Mouse (Mus musculus) erythroblast, embryonic 14.5 days (primary cell): Measurements from ENCODE around the gene Zfp420. TPM values are rescaled to one million over a fixed set of nuclear protein-coding genes. Genes with fewer than 3 reads are reported as not detected.
"Not testable (repeated sequence)": the region's sequence is repeated elsewhere in the genome, so short reads cannot be mapped to it uniquely, and the experiment has no call there.

ENCODE experiments used
- H3K27me3 ChIP-seq: 2 replicates; pipeline ENCODE4 v1.6.1; 2012; ENCODE audit warnings: inconsistent platforms; ENCODE audit not compliant: control insufficient read depth
- H3K36me3 ChIP-seq: 2 replicates; pipeline ENCODE4 v1.6.1; 2012; ENCODE audit warnings: mild to moderate bottlenecking, inconsistent platforms; ENCODE audit not compliant: control insufficient read depth
- H3K4me1 ChIP-seq: 2 replicates; pipeline ENCODE4 v1.6.1; 2012; ENCODE audit warnings: inconsistent platforms; ENCODE audit not compliant: control insufficient read depth
- H3K4me3 ChIP-seq: replicated peaks from 2 replicates; pipeline ENCODE3; 2012; ENCODE audit warnings: moderate library complexity, mild to moderate bottlenecking, inconsistent platforms
- H3K9me3 ChIP-seq: 2 replicates; pipeline ENCODE4 v1.6.1; 2012; ENCODE audit warnings: low read length, inconsistent platforms, mixed read lengths; ENCODE audit not compliant: control insufficient read depth
- GATA1 ChIP-seq: IDR thresholded peaks from 2 replicates; pipeline ENCODE4 v1.6.1; 2012; ENCODE audit warnings: low read length, inconsistent platforms, mixed read lengths
- TAL1 ChIP-seq: IDR thresholded peaks from 3 replicates; pipeline ENCODE4 v1.6.1; 2012; ENCODE audit warnings: low read length, inconsistent platforms, mixed read lengths
- polyA plus RNA-seq: library from polyadenylated mRNA; stranded (reverse); fragments of >175 nt; gene quantifications from 2 replicates; pipeline ENCODE4 v1.2.3, GENCODE M21; 2012

Zfp420 gene
- polyA plus RNA-seq, 1 experiment: not detected

DNA sequence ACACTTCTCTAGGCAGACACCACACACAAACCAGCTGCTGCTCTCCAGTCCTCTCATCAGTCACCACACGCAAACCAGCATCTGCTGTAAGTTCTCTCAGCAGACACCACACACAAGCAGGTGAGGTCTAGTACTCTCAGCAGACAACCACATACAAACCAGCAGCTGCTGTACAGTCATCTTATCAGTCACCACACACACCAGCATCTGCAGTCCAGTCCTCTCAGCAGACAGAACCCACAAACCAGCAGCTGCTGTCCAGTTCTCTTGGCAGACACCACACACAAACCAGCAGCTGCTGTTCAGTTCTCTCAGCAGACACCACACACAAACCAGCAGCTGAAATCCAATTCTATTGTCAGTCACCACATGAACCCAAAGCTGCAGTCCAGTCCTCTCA, 23.0 kb upstream of the Zfp420 start:
- H3K4me1 ChIP-seq: no peaks in the 10 kb centered on the region
- no peaks in the 10 kb centered on the region; the same call in 1 of the 2 replicates for H3K36me3 ChIP-seq
- H3K4me3 ChIP-seq: no peak overlapping the region
- no peaks in the 10 kb centered on the region for H3K27me3 ChIP-seq
- H3K9me3 ChIP-seq: no peaks in the 10 kb centered on the region
- TF ChIP-seq GATA1: no peak
- TF ChIP-seq TAL1: no peak

DNA sequence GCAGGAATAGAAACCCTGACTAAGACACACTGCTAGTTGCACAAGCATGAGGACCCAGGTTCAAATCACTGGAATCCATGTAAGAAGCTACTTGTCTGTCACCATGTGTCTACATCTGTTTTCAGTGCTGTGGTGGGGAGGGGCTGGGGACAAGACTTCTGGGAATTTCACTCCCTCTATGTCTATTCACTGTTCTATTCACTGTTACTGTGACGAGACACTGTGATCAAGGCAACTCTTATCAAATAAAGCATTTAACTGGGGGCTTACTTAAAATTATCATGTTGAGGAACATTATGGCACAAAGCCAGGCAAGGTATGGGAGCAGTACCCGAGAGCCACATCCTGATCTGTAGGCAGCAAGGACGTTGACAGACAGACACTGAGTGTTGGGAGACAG, 20.5 kb upstream of the Zfp420 start:
- Histone ChIP-seq H3K4me3 (no peak overlapping the region), H3K9me3 (no peaks in the 10 kb centered on the region), H3K4me1 (no peaks in the 10 kb centered on the region), H3K27me3 (no peaks in the 10 kb centered on the region), H3K36me3 (no peaks in the 10 kb centered on the region)
- no peak for TF ChIP-seq TAL1
- no peak for TF ChIP-seq GATA1

DNA sequence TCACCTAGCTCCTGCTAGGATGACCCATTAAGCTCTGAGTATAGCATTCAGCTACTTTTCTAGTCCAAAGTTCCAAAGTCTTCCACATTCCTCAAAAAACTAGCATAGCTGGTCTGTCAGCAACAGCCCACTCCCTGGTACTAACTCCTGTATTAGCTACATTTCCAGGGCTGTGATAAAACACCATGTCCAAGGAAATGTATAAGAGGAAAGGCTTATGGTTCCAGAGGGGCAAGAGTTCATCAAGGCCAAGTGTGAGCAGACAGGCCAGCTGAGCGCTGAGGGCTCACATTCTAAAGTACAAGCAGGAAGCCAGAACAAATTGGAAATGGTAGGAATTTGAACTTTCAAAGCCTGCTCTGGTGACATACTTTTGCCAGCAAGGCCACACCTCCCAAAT, 17.7 kb upstream of the Zfp420 start:
- H3K36me3 ChIP-seq: peaks cover 5% of the 10 kb centered on the region
- no peaks in the 10 kb centered on the region for H3K27me3 ChIP-seq
- no peak overlapping the region for H3K4me3 ChIP-seq
- TF ChIP-seq GATA1 (no peak), TAL1 (no peak)
- H3K4me1 ChIP-seq: no peaks in the 10 kb centered on the region
- no peaks in the 10 kb centered on the region for H3K9me3 ChIP-seq

DNA sequence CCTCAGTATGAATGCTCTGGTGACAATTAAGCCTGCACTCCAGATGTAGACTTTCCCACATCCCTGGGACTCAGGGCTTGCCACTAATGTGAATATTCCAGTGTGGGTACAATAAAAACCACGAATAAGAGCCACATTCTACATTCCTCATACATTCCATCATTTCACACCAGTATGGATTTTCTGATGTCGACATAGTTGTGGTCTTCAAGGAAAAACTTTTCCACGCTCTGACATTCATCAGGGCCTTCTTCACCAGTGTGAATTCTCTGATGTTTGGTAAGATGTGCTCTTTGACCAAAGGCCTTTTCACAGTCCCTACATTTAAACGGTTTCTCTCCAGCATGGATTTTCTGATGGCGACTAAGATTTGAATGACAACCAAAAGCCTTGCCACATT, 15.2 kb upstream of the Zfp420 start:
- no peak overlapping the region for H3K4me3 ChIP-seq
- H3K36me3 ChIP-seq: peaks cover 5% of the 10 kb centered on the region
- H3K4me1 ChIP-seq: no peaks in the 10 kb centered on the region
- no peak for TF ChIP-seq TAL1
- TF ChIP-seq GATA1: no peak
- H3K9me3 ChIP-seq: no peaks in the 10 kb centered on the region
- no peaks in the 10 kb centered on the region for H3K27me3 ChIP-seq

DNA sequence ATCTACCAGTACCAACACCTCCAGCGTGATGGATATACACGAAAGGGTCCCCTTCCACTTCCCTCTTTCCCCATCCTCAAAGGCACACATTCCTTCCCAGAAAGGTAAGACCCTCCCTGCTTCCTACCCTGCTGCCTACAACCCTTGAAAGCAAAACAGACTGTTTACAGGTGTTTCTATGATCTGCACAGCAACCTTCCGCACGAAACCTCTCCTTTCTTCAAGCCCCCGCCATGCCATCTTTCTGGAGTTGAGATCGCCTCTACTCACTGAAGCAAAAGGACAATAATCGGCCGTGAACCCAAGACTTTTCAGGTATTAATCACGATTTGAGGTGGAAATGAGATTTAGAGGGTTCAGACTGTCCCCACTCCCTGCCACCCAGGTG, 7.0 kb upstream of the Zfp420 start:
- Histone ChIP-seq H3K27me3 (no peaks in the 10 kb centered on the region), H3K4me1 (peaks cover 14% of the 10 kb centered on the region), H3K9me3 (no peaks in the 10 kb centered on the region), H3K4me3 (peak overlapping the region; percentile 77), H3K36me3 (no peaks in the 10 kb centered on the region; the same call in 1 of the 2 replicates)
- TF ChIP-seq GATA1 (no peak), TAL1 (no peak)

DNA sequence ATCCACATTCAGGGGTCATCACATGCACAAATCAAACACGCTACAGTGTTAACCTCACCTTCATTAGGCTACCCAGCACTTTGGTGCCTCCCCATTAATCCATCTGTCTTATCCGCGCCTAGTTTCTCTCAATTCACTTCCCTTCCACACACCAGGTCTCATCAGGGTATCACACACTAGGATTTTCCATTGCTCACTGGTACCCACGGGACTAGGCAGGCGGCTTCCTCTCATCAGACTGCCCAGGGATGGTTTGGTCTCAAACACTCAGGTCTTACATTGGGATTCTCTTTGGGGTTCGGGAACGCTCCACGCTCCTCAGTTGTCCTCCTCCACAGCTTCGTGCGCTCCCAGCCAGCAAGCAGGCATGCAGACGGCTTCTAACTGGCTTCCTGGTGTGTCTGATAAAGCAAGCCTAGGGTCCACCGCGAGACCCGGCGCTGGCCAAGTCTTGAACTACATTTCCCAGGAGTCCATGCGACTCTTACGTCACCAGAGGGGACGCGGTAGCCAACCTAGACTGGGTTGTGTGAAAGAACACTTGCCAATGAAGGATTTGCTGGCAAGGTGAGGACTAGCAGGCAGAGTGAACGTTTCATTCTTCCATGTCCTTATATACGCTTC, 6.4 kb upstream of the Zfp420 start, which contains the start of gene Zfp940:
Gene Zfp940 (minus strand): TSS at position 451 of the 624 bp plus-strand sequence.
- Histone ChIP-seq H3K36me3 (no peaks in the 10 kb centered on the region; the same call in 1 of the 2 replicates), H3K27me3 (no peaks in the 10 kb centered on the region), H3K4me3 (peak within 1 kb of the TSS; percentile 77), H3K9me3 (no peaks in the 10 kb centered on the region), H3K4me1 (peaks cover 14% of the 10 kb centered on the region)
- TF ChIP-seq TAL1 (no peak), GATA1 (no peak)

DNA sequence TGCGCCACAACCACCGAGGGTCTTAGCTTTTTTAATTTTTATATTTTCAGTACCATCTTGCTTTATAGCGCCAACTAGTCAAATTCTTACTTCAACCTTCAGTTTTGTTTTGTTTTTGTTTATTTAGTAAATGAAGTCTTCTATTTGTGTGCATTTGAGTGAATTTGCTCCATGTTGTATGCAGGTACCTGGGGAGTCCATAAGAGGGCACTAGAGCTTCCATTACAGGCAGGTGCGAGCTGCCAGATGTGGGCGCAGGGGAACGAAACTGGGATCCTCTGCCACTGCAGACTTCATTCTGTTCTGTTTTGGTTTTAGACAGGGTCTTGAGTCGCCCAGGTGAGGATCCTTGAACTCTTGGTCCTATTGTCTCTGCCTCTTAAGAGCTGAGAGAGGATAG, 1.9 kb downstream of the Zfp420 start:
- Histone ChIP-seq H3K4me3 (no peak overlapping the region), H3K27me3 (no peaks in the 10 kb centered on the region), H3K9me3 (no peaks in the 10 kb centered on the region), H3K36me3 (no peaks in the 10 kb centered on the region), H3K4me1 (peaks cover 10% of the 10 kb centered on the region)
- no peak for TF ChIP-seq GATA1
- no peak for TF ChIP-seq TAL1

DNA sequence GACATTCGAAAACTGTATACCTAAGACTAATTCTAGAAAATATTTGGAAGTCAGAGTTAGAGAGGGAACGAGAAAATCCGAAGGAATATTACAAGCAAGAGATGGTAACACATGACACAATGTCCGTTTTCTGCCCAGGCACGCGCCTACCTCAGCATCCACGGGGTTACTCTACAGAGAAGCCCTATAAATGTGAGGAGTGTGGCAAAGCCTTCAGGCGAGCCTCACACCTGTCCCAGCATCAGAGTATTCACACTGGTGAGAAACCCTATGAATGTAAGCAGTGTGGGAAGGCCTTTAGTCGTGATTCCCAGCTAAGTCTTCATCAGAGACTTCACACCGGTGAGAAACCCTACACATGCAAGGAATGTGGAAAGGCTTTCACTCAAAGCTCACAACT, 14.5 kb downstream of the Zfp420 start:
- Histone ChIP-seq H3K36me3 (peaks cover 16% of the 10 kb centered on the region), H3K4me1 (no peaks in the 10 kb centered on the region), H3K9me3 (peaks cover 42% of the 10 kb centered on the region), H3K27me3 (no peaks in the 10 kb centered on the region), H3K4me3 (no peak overlapping the region)
- TF ChIP-seq TAL1 (no peak), GATA1 (no peak)

DNA sequence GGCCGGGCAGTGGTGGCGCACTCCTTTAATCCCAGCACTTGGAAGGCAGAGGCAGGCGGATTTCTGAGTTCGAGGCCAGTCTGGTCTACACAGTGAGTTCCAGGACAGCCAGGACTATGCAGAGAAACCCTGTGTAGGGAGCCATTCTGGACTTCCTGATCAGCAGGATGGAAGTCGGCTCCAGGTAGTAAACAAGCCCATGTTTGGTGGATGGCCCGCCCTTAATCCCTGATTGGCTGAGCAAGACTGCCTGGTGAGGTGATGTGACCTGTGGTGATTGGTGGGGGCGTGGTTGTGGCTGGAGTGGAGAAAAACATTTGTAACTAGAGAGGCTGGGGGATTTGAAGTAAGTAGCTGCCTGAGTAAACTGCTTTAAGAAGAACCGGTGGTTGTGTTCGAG, 17.8 kb downstream of the Zfp420 start:
- Histone ChIP-seq H3K36me3 (peaks cover 16% of the 10 kb centered on the region), H3K9me3 (peaks cover 45% of the 10 kb centered on the region)
- H3K27me3 ChIP-seq, H3K4me1 ChIP-seq, H3K4me3 ChIP-seq: not testable (repeated sequence)

DNA sequence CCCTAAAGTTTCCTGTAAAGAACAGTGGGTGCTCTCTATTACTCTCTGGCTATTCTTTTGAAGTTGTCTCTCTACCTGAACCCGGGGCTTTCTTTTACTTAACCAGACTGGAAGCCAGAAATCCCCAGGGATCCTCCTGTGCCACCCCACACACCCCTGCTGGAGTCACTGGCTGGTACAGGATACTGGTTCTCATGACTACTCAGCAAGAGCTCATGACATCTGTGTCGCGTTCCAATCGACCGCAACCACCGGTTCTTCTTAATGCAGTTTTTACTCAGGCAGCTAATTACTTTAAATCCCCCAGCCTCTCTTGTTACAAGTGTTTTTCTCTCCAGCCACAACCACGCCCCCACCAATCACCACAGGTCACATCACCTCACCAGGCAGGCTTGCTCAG, 20.3 kb downstream of the Zfp420 start:
- no peak overlapping the region for H3K4me3 ChIP-seq
- H3K4me1 ChIP-seq: no peaks in the 10 kb centered on the region
- TF ChIP-seq GATA1: no peak
- no peak for TF ChIP-seq TAL1
- no peaks in the 10 kb centered on the region for H3K27me3 ChIP-seq
- peaks cover 6% of the 10 kb centered on the region for H3K36me3 ChIP-seq
- peaks cover 52% of the 10 kb centered on the region for H3K9me3 ChIP-seq
